Mouse (Mus musculus) MEL (cell line): ENCODE data around the gene Nectin2. TPM values are rescaled to one million over a fixed set of nuclear protein-coding genes. Genes with fewer than 3 reads are reported as not detected.
A peak's percentile ranks its signal among the peaks of the same experiment; 100 is the strongest.

Experiments
- DNase-seq: peaks from one replicate; pipeline ENCODE4 v3.0.0; 2011; ENCODE audit warnings: low read depth, low spot score
- H3K27ac ChIP-seq: 2 replicates; pipeline ENCODE4 v1.5.1; 2012; ENCODE audit warnings: low read depth, mild to moderate bottlenecking, control low read depth, low read length, moderate library complexity; ENCODE audit not compliant: control insufficient read depth
- H3K27me3 ChIP-seq, 2 experiments: fragments of 150-350 bp in 1 of 2; sonication (generic) in 1 of 2; 2 replicates each; pipeline ENCODE4 v1.6.1; 2012; ENCODE audit warnings: low read length in 2 of 2, mild to moderate bottlenecking in 2 of 2, improper control_type of control experiment in 1 of 2, moderate library complexity in 1 of 2; ENCODE audit not compliant: insufficient read depth in 2 of 2, control insufficient read depth in 1 of 2
- H3K36me3 ChIP-seq, 2 experiments: 2 replicates each; pipeline ENCODE4 v1.6.1; 2012 to 2014; ENCODE audit warnings: low read length in 2 of 2, improper control_type of control experiment in 1 of 2, inconsistent platforms in 1 of 2, mild to moderate bottlenecking in 1 of 2; ENCODE audit not compliant: insufficient read depth in 2 of 2, control insufficient read depth in 1 of 2
- H3K4me1 ChIP-seq, 2 experiments: fragments of 150-350 bp in 1 of 2; sonication (generic) in 1 of 2; 2 replicates each; pipeline ENCODE4 v1.6.1; 2012; ENCODE audit warnings: low read length in 2 of 2, improper control_type of control experiment in 1 of 2, mild to moderate bottlenecking in 1 of 2; ENCODE audit not compliant: insufficient read depth in 2 of 2, control insufficient read depth in 1 of 2
- H3K4me3 ChIP-seq, 2 experiments: fragments of 150-350 bp in 1 of 2; sonication (generic) in 1 of 2; 2 replicates each; pipeline ENCODE4 v1.5.1; 2012; ENCODE audit warnings: low read depth in 2 of 2, low read length in 2 of 2, mild to moderate bottlenecking in 2 of 2, moderate library complexity in 2 of 2, control low read depth in 1 of 2, improper control_type of control experiment in 1 of 2; ENCODE audit not compliant: control insufficient read depth in 1 of 2, insufficient read depth in 1 of 2
- H3K79me2 ChIP-seq: 2 replicates; pipeline ENCODE4 v1.6.1; 2012; ENCODE audit warnings: mild to moderate bottlenecking, low read length, moderate library complexity; ENCODE audit not compliant: control insufficient read depth, poor library complexity, insufficient read depth
- H3K9ac ChIP-seq: 2 replicates; pipeline ENCODE4 v1.6.1; 2012; ENCODE audit warnings: low read depth, mild to moderate bottlenecking, control low read depth, low read length, moderate library complexity; ENCODE audit not compliant: control insufficient read depth, poor library complexity, severe bottlenecking
- H3K9me3 ChIP-seq: fragments of 150-350 bp; sonication (generic); replicated peaks from 2 replicates; pipeline ENCODE4 v1.6.1; 2012; ENCODE audit warnings: mild to moderate bottlenecking, low read length, improper control_type of control experiment, moderate library complexity; ENCODE audit not compliant: insufficient read depth
- BHLHE40 ChIP-seq: IDR thresholded peaks from 2 replicates; pipeline ENCODE4 v1.6.1; 2012; ENCODE audit warnings: low read depth, mild to moderate bottlenecking, inconsistent platforms, low read length, improper control_type of control experiment, borderline replicate concordance
- CHD2 ChIP-seq: IDR thresholded peaks from 2 replicates; pipeline ENCODE4 v1.6.1; 2011; ENCODE audit warnings: low read length, improper control_type of control experiment
- E2F4 ChIP-seq: IDR thresholded peaks from 2 replicates; pipeline ENCODE4 v1.6.1; 2011; ENCODE audit warnings: low read depth, low read length, improper control_type of control experiment, borderline replicate concordance
- EP300 ChIP-seq, 2 experiments: IDR thresholded peaks; 2 replicates each; pipeline ENCODE4 v1.6.1; 2011; ENCODE audit warnings: improper control_type of control experiment in 2 of 2, low read length in 2 of 2, low read depth in 1 of 2, mild to moderate bottlenecking in 1 of 2
- GABPA ChIP-seq: IDR thresholded peaks from 2 replicates; pipeline ENCODE4 v1.6.1; 2012; ENCODE audit warnings: low read depth, mild to moderate bottlenecking, inconsistent platforms, low read length, improper control_type of control experiment, moderate library complexity
- HCFC1 ChIP-seq: IDR thresholded peaks from 2 replicates; pipeline ENCODE4 v1.6.1; 2012; ENCODE audit warnings: low read depth, mild to moderate bottlenecking, inconsistent platforms, low read length, improper control_type of control experiment, moderate library complexity
- JUND ChIP-seq: IDR thresholded peaks from 2 replicates; pipeline ENCODE4 v1.6.1; 2011; ENCODE audit warnings: low read depth, mild to moderate bottlenecking, improper control_type of control experiment, low read length
- KAT2A ChIP-seq: conservative IDR thresholded peaks from 2 replicates; pipeline ENCODE4 v1.6.1; 2012; ENCODE audit warnings: low read depth, low read length, improper control_type of control experiment, inconsistent platforms
- MAFK ChIP-seq: IDR thresholded peaks from 2 replicates; pipeline ENCODE4 v1.6.1; 2011; ENCODE audit warnings: low read depth, mild to moderate bottlenecking, low read length, improper control_type of control experiment, borderline replicate concordance
- MAX ChIP-seq: IDR thresholded peaks from 2 replicates; pipeline ENCODE4 v1.6.1; 2011; ENCODE audit warnings: low read length, improper control_type of control experiment
- MAZ ChIP-seq: IDR thresholded peaks from 2 replicates; pipeline ENCODE4 v1.6.1; 2012; ENCODE audit warnings: low read depth, mild to moderate bottlenecking, inconsistent platforms, low read length, improper control_type of control experiment
- MEF2A ChIP-seq: IDR thresholded peaks from 2 replicates; pipeline ENCODE4 v1.6.1; 2014; ENCODE audit warnings: low read depth, mild to moderate bottlenecking, inconsistent platforms, low read length, improper control_type of control experiment; ENCODE audit not compliant: poor library complexity, insufficient replicate concordance, severe bottlenecking; ENCODE audit errors: extremely low read depth
- MYB ChIP-seq: IDR thresholded peaks from 2 replicates; pipeline ENCODE4 v1.6.1; 2011; ENCODE audit warnings: mild to moderate bottlenecking, low read depth, low read length, improper control_type of control experiment
- NRF1 ChIP-seq: IDR thresholded peaks from 2 replicates; pipeline ENCODE4 v1.6.1; 2014; ENCODE audit warnings: low read depth, mild to moderate bottlenecking, inconsistent platforms, low read length, improper control_type of control experiment, moderate library complexity; ENCODE audit not compliant: poor library complexity, insufficient read depth, severe bottlenecking
- POLR2A ChIP-seq, 2 experiments: IDR thresholded peaks; 2 replicates each; pipeline ENCODE4 v1.6.1; 2011 to 2012; ENCODE audit warnings: low read length in 2 of 2, mild to moderate bottlenecking in 2 of 2, control low read depth in 1 of 2, improper control_type of control experiment in 1 of 2, low read depth in 1 of 2, moderate library complexity in 1 of 2; ENCODE audit not compliant: control insufficient read depth in 1 of 2, insufficient read depth in 1 of 2, poor library complexity in 1 of 2
- RAD21 ChIP-seq: IDR thresholded peaks from 2 replicates; pipeline ENCODE4 v1.6.1; 2011; ENCODE audit warnings: mild to moderate bottlenecking, low read depth, low read length, improper control_type of control experiment
- SMC3 ChIP-seq: IDR thresholded peaks from 2 replicates; pipeline ENCODE4 v1.6.1; 2011; ENCODE audit warnings: low read depth, low read length, improper control_type of control experiment
- USF1 ChIP-seq: IDR thresholded peaks from 2 replicates; pipeline ENCODE4 v1.6.1; 2014; ENCODE audit warnings: low read depth, mild to moderate bottlenecking, inconsistent platforms, low read length, improper control_type of control experiment, moderate library complexity
- USF2 ChIP-seq, 2 experiments: IDR thresholded peaks; 2 replicates each; pipeline ENCODE4 v1.6.1; 2011 to 2012; ENCODE audit warnings: improper control_type of control experiment in 2 of 2, low read length in 2 of 2, borderline replicate concordance in 1 of 2, inconsistent platforms in 1 of 2, low read depth in 1 of 2, mild to moderate bottlenecking in 1 of 2; ENCODE audit not compliant: insufficient read depth in 1 of 2
- ZC3H11A ChIP-seq: IDR thresholded peaks from 2 replicates; pipeline ENCODE4 v1.6.1; 2012; ENCODE audit warnings: low read depth, mild to moderate bottlenecking, inconsistent platforms, low read length, improper control_type of control experiment
- ZMIZ1 ChIP-seq: IDR thresholded peaks from 2 replicates; pipeline ENCODE4 v1.6.1; 2012; ENCODE audit warnings: low read depth, mild to moderate bottlenecking, inconsistent platforms, low read length, improper control_type of control experiment, moderate library complexity
- ZNF384 ChIP-seq: IDR thresholded peaks from 2 replicates; pipeline ENCODE4 v1.6.1; 2012; ENCODE audit warnings: low read depth, mild to moderate bottlenecking, inconsistent platforms, low read length, improper control_type of control experiment
- polyA plus RNA-seq, 2 experiments: library from polyadenylated mRNA; stranded (reverse) in 1 of 2; unstranded in 1 of 2; fragments of >175 nt in 1 of 2; fragments of >200 nt in 1 of 2; gene quantifications; 2 replicates each; pipeline versions ENCODE4 v1.2.1 to v1.2.4; 2012; ENCODE audit warnings: low replicate concordance in 2 of 2, low read depth in 1 of 2; ENCODE audit not compliant: insufficient read length in 2 of 2, insufficient read depth in 1 of 2, missing spikeins in 1 of 2
- total RNA-seq: library from RNA; depleted of rRNA; stranded (reverse); fragments of 300-350 nt; gene quantifications from 2 replicates; pipeline ENCODE4 v1.2.3, GENCODE M21; 2012

Gene Nectin2
- total and polyA plus RNA-seq, 3 experiments = 6.9 to 25.6 TPM; not detected in 1

- Histone ChIP-seq H3K9me3 (no peaks in the 10 kb centered on the region), H3K36me3 (peaks cover 0 to 11% of the 10 kb centered on the region in 2 experiments; a peak in 2 of 4 replicates), H3K27me3 (no peaks in the 10 kb centered on the region), H3K27ac (no peak overlapping the region), H3K9ac (no peak overlapping the region), H3K79me2 (no peaks in the 10 kb centered on the region), H3K4me3 (no peak overlapping the region), H3K4me1 (peaks cover 1 to 16% of the 10 kb centered on the region in 2 experiments)
- no peak for TF ChIP-seq MEF2A
- 0 out of 2 replicates have a peak, but pooled peaks have one; percentile 22 for TF ChIP-seq ZNF384
- no peak for TF ChIP-seq BHLHE40
- TF ChIP-seq E2F4 = no peak
- TF ChIP-seq RAD21 = no peak
- TF ChIP-seq CHD2 = no peak
- no peak for TF ChIP-seq ZC3H11A
- DNase-seq = no peak
Observed at GRCm38 (mm10) chr7:19688611-19689010, 61.7 kb downstream of the Nectin2 start.

GRCm38 (mm10) chr7:19688101-19688500, 62.2 kb downstream of the Nectin2 start:
- no peak for DNase-seq
- Histone ChIP-seq H3K36me3 (peaks cover 0 to 7% of the 10 kb centered on the region in 2 experiments; a peak in 2 of 4 replicates), H3K9me3 (no peaks in the 10 kb centered on the region), H3K9ac (no peak overlapping the region), H3K27me3 (no peaks in the 10 kb centered on the region), H3K27ac (no peak overlapping the region), H3K4me1 (peaks cover 0 to 14% of the 10 kb centered on the region in 2 experiments; a peak in 2 of 4 replicates), H3K4me3 (no peak overlapping the region), H3K79me2 (no peaks in the 10 kb centered on the region)
- TF ChIP-seq POLR2A (IDR thresholded peaks at IDR 0.05; ENCODE audit: control insufficient read depth in 1 of 2, insufficient read depth in 1 of 2, low read depth in 1 of 2, low read length in 2 of 2, poor library complexity in 1 of 2) (no peak), GABPA (no peak), ZNF384 (no peak), MAFK (no peak), USF1 (no peak), NRF1 (no peak), SMC3 (no peak), MAZ (no peak), MYB (no peak), ZMIZ1 (no peak), EP300 (IDR thresholded peaks at IDR 0.05; ENCODE audit: low read depth in 1 of 2, low read length in 2 of 2) (no peak), JUND (no peak), BHLHE40 (no peak), HCFC1 (no peak), KAT2A (no peak), USF2 (IDR thresholded peaks at IDR 0.05; ENCODE audit: borderline replicate concordance in 1 of 2, insufficient read depth in 1 of 2, low read depth in 1 of 2, low read length in 2 of 2) (no peak), MEF2A (no peak), MAX (no peak)
